Mouse (Mus musculus) lung, postnatal 0 days (tissue): ENCODE measurements at regions not wholly inside any gene's neighbourhood (a gene's known extent, or its start where the extent isn't known, plus 50 kb on each side); places are given as distances from the start of the nearest gene placed in this dataset.
"Not testable (repeated sequence)": the region's sequence is repeated elsewhere in the genome, so short reads cannot be mapped to it uniquely, and the experiment has no call there.

Source experiments
- CTCF ChIP-seq: IDR thresholded peaks from 2 replicates; pipeline ENCODE4 v1.5.1; 2016; ENCODE audit warnings: antibody characterized with exemption, mild to moderate bottlenecking
- EP300 ChIP-seq: IDR thresholded peaks from 2 replicates; pipeline ENCODE4 v1.6.1; 2016; ENCODE audit warnings: antibody characterized with exemption, mild to moderate bottlenecking, control low read depth

GRCm38 (mm10) chr12:82082596-82082995, 86.5 kb upstream of the Sipa1l1 start:
- peak; percentile 25; the same call in 1 of the 2 replicates for TF ChIP-seq CTCF
- TF ChIP-seq EP300 = not testable (repeated sequence)
